Mouse (Mus musculus): ENCODE results near the gene Pkd1l3.

Pkd1l3 gene

DNA sequence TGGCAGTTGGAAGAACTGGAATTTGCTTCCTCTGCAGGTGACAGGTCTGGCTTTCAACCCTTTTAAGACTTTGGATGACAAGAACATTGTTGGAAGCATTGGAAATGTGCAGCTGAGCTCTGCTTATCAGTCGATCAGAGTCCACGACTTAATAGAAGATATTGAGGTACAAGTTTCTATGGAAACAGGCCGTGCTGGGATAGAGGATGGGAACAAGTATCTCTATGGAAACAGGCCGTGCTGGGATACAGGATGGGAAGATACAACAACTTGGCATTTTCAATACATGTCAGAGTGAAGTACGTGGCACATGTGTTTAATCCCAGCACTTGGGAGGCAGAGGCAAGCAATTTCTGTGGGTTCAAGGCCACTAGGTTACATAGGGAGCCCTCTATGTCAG is 18.2 kb downstream of the Pkd1l3 start:
- no peak for DNase-seq (ENCODE audit: low spot score)

DNA sequence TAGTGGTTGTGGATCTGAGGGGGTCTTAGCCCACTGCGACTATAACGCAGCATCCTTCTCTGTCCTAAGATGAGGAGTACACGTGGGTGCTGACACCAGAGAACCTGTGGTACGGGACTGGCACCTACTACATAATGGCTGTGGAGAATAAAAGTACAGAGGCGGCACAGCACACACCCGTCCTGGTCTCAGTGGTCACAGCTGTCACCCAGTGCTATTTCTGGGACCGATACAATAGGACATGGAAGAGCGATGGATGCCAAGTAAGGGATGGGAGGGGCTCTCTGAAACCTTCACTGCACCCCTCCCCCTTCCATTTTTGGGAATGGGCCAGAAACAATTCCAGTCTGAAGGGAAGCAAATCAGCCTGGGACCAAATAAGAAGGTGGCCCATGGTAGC is 20.8 kb downstream of the Pkd1l3 start:
- no peak for DNase-seq (ENCODE audit: low spot score)

DNA sequence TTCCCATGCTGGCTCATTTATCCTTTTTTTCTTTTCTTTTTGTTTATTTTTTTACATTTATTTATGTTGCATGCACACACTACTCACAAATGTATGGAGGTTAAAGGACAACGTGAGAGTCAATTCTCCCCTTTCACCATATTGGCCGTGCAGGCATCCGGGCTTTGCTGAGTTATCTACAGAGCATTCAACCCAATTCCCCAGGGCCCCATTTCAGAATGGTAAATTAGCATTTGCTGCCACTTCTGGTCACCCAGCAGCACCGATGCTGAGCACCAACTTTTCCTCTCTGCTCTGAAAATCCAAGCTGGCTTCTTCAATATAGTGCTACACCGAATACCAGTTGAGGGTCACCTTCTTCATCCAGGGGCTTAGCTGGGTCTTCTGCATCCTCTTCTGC is 24.5 kb downstream of the Pkd1l3 start:
- DNase-seq (ENCODE audit: low spot score) = no peak

DNA sequence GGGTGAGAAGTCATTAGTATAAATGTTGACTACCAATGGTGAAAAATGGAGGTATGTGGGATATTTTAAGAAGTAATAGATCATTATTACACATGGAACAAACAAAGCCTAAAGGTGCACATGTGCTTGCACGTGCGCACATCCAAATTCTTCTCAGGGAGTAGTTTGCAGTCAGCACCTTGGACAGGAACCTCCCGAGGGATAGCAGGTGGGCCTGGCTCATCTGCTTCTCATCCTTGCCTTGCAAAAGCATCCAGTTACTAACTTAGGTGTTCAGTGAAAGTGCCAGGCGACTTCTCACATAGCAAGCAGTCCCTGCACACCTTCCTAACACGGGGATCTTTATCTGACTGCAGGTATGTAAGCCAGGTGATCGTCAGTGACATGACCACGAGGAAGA is 26.1 kb downstream of the Pkd1l3 start:
- no peak for DNase-seq (ENCODE audit: low spot score)

DNA sequence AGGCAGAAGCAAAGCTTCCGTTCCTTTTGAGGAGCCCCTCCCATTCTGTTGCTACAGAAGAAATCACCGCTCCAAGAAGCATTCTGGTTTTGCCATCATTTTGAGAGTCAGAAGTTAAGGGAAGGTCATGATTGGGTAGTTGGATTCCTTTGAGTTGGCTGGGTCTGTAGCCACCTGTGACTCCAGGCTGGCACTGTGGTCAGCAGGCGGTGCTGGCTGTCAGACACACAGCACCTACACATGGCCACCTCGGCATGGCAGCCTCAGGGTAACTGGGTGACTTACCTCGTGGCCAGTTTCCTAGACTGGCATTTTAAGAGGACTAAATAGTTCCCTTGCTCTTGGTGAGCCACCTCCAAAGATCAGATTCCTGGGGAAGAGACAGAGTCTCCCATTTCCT is 26.9 kb downstream of the Pkd1l3 start:
- no peak for DNase-seq (ENCODE audit: low spot score)

DNA sequence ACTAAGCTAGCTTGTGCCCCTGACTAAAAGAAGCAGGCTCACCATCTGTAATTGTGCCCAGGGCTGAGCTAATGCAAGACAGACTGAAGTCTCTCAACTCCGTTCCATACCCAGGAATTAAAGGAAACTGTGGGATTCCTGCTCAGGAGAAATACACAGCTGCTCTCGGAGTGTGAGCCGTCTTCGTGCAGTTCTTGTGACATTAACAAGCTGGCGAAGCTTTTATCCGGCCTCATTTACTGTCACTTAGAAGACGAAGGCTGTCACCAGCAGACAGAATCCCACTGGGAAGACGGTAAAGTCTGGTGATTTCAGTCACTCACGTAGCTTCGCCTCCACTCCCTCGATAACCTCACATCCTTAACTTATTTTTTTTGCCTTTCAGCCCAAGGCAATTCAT is 33.0 kb downstream of the Pkd1l3 start:
- no peak for DNase-seq (ENCODE audit: low spot score)

DNA sequence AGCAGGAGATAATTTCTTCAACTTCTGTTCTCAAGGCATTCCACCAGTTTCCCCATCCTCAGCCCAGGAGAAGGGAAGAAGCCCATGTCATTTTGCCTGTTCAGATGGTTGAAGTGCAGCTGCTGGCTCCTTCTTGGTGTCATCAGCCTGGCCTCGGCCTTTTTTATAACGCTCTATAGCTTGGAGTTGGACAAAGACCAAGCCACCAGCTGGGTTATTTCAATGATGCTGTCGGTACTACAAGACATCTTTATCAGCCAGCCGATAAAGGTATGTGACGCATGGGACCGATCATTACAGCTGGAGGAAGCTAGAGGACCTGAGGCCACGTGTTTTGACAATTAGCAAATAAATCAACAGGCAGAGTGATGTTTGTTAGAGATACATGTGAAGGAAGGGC is 34.2 kb downstream of the Pkd1l3 start:
- DNase-seq (ENCODE audit: low spot score) = no peak

DNA sequence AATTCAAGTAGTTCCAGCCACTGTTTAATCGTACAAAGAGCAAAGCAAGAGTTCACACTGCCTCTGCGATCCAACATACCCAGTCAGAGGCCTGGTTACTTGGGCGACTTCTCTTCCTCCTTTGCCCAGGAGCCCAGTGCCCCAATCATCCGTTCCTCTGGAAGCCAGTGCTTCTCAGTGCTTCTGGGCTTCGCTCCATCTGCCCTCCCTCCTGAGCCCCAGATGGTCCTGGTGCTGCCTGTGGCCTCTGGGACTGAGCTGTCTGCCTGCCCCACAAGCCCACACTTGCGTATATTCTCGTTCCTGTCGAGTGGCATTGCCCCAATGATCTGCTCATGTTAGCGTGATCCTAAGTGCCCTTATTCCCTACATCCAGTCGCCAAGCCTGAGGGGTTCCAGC is 36.5 kb downstream of the Pkd1l3 start:
- no peak for DNase-seq (ENCODE audit: low spot score)

DNA sequence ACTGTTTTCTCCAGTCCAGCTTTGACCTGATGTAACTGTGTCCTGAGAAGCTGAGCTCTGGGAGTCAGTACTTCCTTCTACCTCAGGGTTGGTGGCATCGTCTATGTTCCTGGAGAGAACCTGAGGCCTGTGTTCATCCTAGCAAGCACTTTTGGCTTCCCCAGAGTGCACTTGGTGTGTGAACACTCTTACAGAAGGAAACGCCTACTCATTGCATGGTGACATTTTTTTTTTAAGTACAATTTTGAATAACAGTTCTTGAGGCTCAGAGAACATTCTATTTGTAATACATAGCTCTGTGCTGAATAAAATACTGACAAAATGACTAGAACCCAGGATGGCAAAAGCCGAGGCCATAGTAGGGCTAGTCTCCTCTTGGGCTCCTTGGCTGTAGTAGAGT is 42.5 kb downstream of the Pkd1l3 start:
- DNase-seq (ENCODE audit: low spot score) = no peak

DNA sequence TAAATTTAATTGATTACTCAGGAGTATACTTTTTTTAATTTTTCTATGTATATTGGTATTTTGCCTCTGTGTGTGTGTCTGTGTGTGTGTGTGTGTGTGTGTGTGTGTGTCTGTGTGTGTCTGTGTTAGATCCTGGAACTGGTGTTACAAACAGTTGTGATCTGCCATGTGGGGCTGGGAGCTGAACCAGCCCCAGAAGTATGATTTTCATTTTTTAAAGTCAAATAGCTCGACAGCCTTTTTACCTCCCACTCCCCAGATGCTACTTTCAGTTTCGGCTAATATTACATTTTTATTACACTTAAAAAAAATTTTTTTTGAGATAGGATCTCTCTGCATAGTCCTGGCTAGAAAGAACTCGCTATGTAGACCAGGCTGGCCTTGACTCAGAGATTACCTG is 48.0 kb downstream of the Pkd1l3 start:
- no peak for DNase-seq (ENCODE audit: low spot score)

DNA sequence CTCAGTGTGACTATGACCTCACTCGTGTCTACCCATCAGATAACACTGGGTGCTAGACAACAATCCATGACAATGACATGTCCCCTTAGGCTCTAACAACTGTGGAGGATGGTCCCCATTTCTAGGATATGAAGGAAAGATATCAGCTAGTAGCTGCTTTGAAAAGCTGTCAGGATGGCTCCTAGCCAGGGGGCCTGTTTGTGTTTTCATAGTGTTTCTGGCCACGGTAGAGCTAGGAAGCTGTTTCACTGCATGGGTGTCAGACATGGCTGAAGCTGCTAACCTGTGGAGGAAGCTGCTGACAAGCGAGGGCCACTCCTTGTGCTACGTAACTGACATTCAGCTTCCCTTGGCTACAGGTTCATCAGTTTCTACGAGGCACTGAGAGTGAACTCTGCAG is 52.3 kb downstream of the Pkd1l3 start:
- no peak for DNase-seq (ENCODE audit: low spot score)

DNA sequence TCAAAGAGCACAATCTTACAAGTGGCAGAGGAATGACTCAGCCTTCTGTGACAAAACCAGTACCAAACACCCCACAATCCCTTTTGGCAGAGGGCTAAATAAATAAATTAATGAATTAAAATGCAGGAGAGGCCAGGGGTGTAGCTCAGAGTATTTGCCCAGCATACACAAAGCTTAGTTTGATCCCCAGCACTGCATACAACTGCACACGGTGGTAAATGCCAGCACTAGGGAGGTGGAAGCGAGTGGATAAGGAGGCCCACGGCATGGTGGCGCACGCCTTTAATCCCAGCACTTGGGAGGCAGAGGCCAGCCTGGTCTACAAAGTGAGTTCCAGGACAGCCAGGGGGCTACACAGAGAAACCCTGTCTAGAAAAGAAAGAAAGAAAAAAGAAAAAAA is 58.3 kb downstream of the Pkd1l3 start:
- DNase-seq (ENCODE audit: low spot score) = no peak

DNA sequence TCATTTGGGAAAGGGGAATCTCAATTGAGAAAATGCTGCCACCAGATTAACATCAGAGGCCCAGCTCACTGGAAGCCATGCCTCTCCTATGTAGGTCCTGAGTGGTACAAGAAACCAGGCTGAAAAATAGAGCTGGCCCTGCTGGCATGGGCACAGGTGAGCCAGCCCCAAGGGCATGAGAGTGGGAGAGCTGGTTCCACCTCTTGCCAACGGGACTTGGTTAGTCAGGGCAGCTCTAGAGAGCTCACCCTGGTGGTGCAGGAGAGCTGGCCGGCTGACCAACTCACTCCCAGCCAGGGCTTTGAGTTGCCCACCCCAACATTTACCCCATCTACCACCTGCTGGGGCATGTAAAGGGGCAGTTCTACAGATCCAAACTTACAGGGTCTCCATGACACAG is 59.3 kb downstream of the Pkd1l3 start:
- DNase-seq (ENCODE audit: low spot score) = no peak

DNA sequence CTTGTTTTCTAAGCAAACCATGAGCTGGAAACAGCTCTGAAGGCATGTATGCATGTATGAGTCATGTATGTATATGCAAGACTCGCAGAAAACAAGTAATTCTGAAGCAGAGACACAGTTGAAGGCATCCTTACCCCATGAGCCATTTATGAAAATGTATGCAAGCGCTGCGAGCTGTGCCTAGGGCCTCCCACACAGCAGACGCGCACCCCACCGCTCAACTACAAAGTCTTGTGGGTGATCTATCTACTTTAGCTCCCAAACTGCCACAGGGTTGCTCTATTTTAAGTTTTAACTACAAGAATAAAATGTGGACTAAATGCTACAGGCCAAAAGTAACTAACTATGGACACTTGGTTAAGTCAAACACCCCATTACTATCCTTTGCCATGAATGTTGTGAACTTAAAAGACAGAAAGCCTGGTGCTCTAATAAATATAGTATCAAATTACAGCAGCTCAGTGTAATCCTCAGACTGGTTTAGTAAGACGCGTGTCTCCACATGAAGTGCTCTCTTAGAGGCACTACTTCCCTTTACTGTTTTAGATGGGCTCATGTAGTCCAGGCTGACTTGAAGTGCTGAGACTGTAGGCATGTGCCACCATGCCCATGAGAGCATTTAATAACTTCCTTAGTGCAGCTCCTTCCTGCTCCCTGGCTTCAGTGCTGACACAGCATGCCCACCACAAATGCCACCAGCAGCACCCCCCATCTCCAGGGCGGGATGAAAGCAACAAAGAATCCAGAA is 61.8 kb downstream of the Pkd1l3 start:
- DNase-seq (ENCODE audit: low spot score) = no peak

DNA sequence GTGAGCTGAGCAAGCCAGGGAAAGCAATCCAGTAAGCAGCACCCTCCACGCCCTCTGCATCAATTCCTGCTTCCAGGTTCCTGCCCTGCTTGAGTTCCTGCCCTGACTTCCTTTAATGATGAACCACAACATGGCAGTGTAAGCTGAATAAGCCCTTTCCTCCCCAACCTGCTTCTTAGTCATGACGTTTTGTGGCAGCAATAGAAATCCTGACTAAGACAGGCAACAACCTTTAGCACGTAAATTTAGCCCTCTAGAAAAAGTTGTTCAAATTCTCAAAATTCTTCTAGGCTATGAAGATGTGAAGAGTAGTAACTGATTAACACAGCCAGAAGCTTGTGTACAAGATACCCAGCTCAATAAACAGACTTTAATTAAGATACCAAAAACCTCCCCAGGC is 67.2 kb downstream of the Pkd1l3 start:
- no peak for DNase-seq (ENCODE audit: low spot score)

DNA sequence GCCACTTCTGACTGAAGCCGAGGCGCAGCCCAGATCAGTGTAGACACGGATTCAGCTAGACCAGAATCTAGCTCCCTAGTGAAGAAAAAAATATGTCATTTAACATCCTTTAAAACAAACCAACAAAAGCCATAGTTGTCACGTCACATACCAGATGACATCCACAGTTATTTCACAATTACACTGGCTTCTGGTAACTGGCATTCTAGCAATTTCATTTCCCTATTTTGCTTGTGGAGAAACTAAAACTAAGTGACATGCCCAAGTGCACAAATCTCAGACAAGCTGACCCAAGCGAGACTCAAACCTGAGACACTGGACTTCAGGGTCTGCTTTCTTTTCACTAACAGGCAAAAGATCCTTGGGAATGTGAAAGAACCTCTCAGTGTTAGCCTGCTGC is 67.8 kb downstream of the Pkd1l3 start:
- no peak for DNase-seq (ENCODE audit: low spot score)

DNA sequence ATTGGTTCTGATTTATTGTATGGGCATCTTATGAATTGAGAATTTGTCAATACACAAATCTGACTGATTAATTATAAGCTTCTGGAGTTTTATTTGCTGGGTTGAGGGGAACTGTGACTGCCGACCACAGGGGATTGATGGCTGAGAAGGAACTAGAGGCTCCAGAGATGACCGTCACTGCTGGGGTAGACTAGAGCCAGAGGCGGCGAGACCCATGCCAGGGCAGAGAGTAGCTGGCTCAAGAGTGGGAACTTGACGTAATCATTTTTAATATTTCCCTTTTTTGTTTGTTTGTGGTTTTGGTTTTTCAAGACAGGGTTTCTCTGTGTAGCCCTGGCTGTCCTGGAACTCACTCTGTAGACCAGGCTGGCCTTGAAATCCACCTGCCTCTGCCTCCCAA is 72.9 kb downstream of the Pkd1l3 start:
- DNase-seq (ENCODE audit: low spot score) = no peak

DNA sequence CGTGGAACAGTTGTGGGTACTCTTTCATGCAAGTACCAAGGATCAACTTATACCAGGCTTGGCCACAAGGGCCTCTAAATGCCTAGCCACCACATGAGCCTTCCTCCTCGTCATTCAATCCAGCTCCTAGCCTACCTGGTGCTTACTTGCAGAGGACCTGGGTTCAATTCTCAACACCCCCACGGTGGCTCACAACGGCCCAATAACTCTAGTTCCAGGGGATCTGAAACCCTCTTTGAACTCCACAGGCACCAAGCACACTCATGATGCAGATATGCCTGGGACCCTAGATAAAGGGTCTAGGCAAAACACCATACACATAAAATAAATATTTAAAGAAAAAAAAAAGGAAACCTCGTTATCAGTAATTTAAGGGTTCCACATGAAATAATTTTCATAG is 77.5 kb downstream of the Pkd1l3 start:
- no peak for DNase-seq (ENCODE audit: low spot score)

DNA sequence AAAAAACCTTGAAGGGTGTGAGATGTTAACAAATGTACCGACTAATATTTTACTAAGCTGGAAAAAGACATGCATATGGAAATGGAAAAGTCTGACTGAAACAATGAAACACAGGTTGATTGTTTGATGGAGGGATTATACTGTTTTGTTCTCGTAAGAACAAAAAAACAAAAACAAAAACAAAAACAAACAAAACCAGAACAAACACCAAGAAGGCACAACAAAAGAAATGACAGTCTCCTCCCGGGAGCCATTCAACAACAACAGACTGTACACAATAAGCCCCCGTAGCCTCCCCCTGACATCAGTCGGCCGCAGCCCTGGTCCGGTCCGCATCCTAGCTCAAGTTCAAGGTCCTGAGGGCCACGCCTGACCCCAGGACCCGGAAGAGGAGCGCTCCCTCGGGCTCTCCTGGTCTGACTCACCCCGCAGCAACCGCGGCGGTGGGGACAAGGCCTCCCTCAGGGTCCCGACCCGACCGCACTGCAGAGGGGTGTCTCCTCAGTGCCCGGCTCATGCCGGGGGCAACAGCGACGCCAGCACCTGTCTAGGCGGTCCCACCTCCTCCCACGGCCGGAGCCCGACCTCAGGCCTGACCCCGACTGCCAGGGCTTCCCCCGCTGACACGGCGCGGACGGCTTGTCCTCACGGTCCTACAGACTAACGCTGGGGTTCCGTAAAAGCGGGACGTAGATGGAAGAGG is 78.3 kb downstream of the Pkd1l3 start:
- no peak for DNase-seq (ENCODE audit: low spot score)

DNA sequence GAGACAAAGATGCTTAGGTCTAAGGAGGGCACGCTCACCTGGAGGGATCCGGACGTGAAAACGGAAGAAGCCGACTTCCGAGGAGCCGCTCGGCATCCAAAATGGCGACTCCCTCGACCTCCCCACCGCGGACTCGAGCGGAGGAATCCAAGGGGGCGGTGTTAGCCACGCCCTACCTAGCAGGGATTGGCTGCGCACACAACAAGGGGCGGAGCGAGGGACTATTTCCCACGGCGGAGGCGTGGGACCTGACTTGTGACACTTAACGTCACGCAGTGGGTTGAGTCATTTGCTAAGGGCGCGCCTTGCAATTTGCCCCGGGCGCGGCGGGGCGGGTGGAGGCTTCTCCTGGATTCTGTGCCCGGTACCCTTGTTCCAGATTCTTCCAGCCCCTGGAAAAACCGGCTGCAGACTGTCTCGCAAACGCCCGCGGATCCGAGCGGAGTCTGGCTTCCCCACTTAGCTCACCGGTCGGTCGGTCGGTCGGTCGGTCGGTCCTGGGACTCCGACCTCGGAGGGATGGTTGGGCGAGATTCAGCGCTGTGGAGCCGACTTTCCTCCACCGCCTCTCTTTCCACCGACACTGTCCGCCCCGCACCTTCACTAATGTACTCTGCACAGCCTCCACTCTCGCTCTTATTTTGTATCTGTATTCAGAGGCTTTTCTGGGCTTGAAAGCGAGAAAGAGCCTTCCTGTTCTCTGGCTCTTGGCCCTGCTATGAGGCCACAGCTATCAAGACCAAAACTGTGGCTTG is 79.0 kb downstream of the Pkd1l3 start, which contains the start of gene Ist1:
Gene Ist1 (minus strand): TSS at position 115 of the 755 bp plus-strand sequence.
- peak; percentile 95 for DNase-seq (ENCODE audit: low spot score)

DNA sequence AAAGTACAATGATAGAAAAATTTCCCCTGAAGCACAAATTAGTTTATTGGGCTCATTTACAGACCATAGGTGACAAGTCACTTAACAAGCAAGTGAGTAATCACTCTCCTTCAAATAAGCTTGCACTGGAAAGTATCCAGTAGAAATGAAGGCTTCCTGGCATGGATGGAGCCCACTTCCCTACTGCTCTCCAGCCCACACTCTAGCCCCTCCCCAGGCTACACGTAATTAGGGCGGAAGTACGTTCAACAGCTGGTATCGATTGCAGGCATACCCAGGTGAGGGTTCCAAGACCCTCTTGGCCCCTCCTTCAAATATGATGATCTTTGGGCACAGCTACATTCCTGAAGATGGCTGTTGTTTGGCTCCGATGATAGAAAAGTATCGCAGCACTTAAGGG is 79.8 kb downstream of the Pkd1l3 start:
- DNase-seq (ENCODE audit: low spot score) = no peak

DNA sequence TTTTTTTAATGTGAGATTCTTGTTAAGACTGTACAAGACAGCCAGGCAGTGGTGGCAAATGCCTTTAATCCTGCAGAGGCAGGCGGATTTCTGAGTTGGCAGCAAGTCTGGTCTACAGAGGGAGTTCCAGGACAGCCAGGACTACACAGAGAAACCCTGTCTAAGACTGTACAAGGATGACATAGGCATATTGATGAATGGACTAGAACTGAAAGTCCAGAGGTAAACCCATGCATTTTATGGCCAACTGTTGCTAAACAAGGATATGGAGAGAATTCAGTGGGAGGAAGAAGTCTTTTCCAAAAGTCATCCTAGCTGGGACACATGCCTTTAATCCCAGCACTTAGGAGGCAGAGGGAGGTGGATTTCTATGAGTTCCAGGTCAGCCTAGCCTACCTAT is 83.4 kb downstream of the Pkd1l3 start:
- DNase-seq (ENCODE audit: low spot score) = no peak

DNA sequence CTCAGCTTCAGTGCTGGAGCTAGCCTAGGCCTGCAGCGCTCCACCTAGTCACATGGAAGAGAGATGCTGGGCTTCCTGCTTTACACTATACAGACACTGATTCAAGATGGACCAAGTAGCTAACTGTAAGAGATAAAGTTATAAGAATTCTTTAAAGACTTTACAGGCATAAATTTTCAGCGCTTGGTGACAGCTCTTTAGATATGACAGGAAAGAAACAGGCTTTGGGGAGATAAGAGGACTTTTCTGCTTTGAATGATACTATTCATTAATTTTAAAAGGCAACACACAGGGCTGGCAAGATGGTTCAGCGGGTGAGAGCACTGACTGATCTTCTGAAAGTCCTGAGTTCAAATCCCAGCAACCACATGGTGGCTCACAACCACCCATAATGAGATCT is 84.2 kb downstream of the Pkd1l3 start:
- no peak for DNase-seq (ENCODE audit: low spot score)
